Mouse (Mus musculus): ENCODE results near the gene 1600014C23Rik.

- TF ChIP-seq CTCF (IDR thresholded peaks at IDR 0.05; ENCODE audit: low read depth) (peak; percentile 73), EP300 (optimal IDR thresholded peaks at IDR 0.05) (no peak)
Measured at GRCm38 (mm10) chr17:45747858-45748785, 14.5 kb upstream of the 1600014C23Rik start.

Measured in stomach, postnatal 0 days (tissue).